Mouse (Mus musculus) hindbrain, embryonic 15.5 days (tissue): ENCODE results near the gene Npas3. TPM values are rescaled to one million over a fixed set of nuclear protein-coding genes. Genes with fewer than 3 reads are reported as not detected.

Experiments used
- ATAC-seq: fragments of 200-750 bp; cut with Nextera tagmentation; 2 replicates; pipeline ENCODE4 v1.8.0; 2017; ENCODE audit warnings: low read depth, moderate number of reproducible peaks, moderate TSS enrichment; ENCODE audit not compliant: low FRiP score
- H3K27ac ChIP-seq: fragments of 300-500 bp; sonication (generic); replicated peaks from 2 replicates; pipeline ENCODE4 v1.5.1; 2015; ENCODE audit warnings: mild to moderate bottlenecking, inconsistent platforms
- H3K27me3 ChIP-seq: fragments of 300-500 bp; sonication (generic); 2 replicates; pipeline ENCODE4 v1.6.1; 2015; ENCODE audit warnings: control low read depth, inconsistent platforms
- H3K36me3 ChIP-seq: fragments of 300-500 bp; sonication (generic); 2 replicates; pipeline ENCODE4 v1.6.1; 2015; ENCODE audit warnings: control low read depth, inconsistent platforms
- H3K4me1 ChIP-seq: fragments of 300-500 bp; sonication (generic); replicated peaks from 2 replicates; pipeline ENCODE4 v1.6.1; 2015; ENCODE audit warnings: control low read depth, inconsistent platforms
- H3K4me2 ChIP-seq: fragments of 300-500 bp; sonication (generic); 2 replicates; pipeline ENCODE4 v1.6.1; 2015; ENCODE audit warnings: moderate library complexity, mild to moderate bottlenecking, inconsistent platforms
- H3K4me3 ChIP-seq: fragments of 300-500 bp; sonication (generic); 2 replicates; pipeline ENCODE4 v1.5.1; 2015; ENCODE audit warnings: mild to moderate bottlenecking, inconsistent platforms
- H3K9ac ChIP-seq: fragments of 300-500 bp; sonication (generic); 2 replicates; pipeline ENCODE4 v1.6.1; 2015; ENCODE audit warnings: inconsistent platforms
- H3K9me3 ChIP-seq: fragments of 300-500 bp; sonication (generic); 2 replicates; pipeline ENCODE4 v1.6.1; 2016; ENCODE audit warnings: control low read depth, inconsistent platforms
- WGBS: fragments of 180-500 bp; shearing (Covaris S2); methylation state at CpG from one replicate; pipeline ENCODE4 v1.1.7; 2015; 5-methylcytosine and 5-hydroxymethylcytosine counted together
- polyA plus RNA-seq: library from polyadenylated mRNA; unstranded; fragments of >200 nt; fragmentation: Nextera tagmentation; extraction: Ambion mirVana; gene quantifications from 2 replicates; pipeline ENCODE4 v1.2.1, GENCODE M21; 2015

Gene Npas3
- polyA plus RNA-seq, 1 experiment from 2014 or later = 27.1 TPM

DNA sequence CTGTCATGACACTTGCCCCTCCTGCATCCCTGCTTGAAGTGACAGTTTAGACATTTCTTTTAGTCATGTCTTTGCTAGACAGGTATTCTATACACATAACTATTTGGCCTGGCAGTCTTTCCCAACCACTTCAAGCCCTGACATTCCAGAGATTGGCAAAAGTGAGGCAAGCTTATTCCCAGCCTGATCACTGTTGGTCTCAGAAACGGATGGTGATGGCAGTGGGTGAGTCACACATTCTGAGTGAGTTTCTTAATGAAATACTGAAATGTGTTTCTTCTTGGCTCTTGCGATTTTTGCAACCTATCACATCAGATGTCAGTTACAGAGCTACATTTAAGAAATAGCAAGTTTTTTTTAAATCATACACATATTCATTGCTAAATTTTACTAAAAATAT, 175.2 kb downstream of the Npas3 start:
- Histone ChIP-seq H3K27me3 (no peaks in the 10 kb centered on the region), H3K27ac (no peak overlapping the region), H3K9me3 (no peaks in the 10 kb centered on the region), H3K4me3 (no peak overlapping the region), H3K4me1 (peaks cover 23% of the 10 kb centered on the region), H3K36me3 (no peaks in the 10 kb centered on the region), H3K9ac (no peak overlapping the region), H3K4me2 (no peak overlapping the region)
- ATAC-seq = no peak
- 81% methylated on average over 2 of the region's 2 CpGs for WGBS

DNA sequence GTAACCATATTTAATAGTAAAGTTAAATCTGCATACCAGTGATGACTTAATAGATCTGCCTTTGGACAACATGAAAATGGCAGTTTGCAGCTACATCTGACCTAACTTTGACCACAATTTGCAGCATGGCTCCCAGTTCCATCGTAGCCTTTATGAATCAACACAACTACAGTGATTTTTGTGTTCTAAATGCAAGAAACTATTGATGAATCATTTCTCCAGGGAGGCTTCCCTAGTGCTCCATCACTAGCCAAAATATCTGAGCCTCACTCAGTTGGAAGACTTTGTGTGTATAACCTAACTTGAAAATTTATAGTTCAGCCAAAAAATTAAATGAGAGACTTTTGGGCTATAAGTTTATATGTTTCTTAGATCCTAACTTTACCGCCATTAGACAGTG, 177.5 kb downstream of the Npas3 start:
- no peak for ATAC-seq
- Histone ChIP-seq H3K36me3 (no peaks in the 10 kb centered on the region), H3K27ac (no peak overlapping the region), H3K9me3 (no peaks in the 10 kb centered on the region), H3K9ac (no peak overlapping the region), H3K27me3 (no peaks in the 10 kb centered on the region), H3K4me1 (peaks cover 13% of the 10 kb centered on the region), H3K4me2 (no peak overlapping the region), H3K4me3 (no peak overlapping the region)
- 94% methylated on average over 2 of the region's 2 CpGs for WGBS

DNA sequence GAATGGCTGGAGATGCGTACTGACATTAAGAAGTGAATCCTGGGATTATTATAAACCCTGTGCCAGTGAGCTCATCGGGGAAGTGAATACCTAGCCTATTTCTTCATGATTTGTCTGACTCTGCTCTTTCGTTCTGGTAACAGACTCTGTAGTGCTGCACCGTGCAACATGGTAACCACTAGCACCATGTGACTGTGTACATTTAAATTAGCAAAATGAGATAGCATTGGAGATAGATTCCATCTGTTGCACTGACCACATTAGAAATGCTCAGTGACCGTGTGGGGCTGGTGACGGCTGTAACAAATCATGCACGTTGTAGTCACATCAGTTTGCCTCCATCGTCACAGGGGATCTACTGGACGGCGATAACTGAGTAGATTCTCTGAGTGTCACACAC, 178.7 kb downstream of the Npas3 start:
- no peak overlapping the region for H3K27ac ChIP-seq
- H3K9me3 ChIP-seq = no peaks in the 10 kb centered on the region
- H3K4me3 ChIP-seq = no peak overlapping the region
- no peak overlapping the region for H3K4me2 ChIP-seq
- 51% methylated on average over 10 of the region's 10 CpGs for WGBS
- peak; percentile 56; the same call in 1 of the 2 replicates for ATAC-seq
- H3K36me3 ChIP-seq = no peaks in the 10 kb centered on the region
- peaks cover 9% of the 10 kb centered on the region for H3K4me1 ChIP-seq
- no peaks in the 10 kb centered on the region for H3K27me3 ChIP-seq
- H3K9ac ChIP-seq = no peak overlapping the region

DNA sequence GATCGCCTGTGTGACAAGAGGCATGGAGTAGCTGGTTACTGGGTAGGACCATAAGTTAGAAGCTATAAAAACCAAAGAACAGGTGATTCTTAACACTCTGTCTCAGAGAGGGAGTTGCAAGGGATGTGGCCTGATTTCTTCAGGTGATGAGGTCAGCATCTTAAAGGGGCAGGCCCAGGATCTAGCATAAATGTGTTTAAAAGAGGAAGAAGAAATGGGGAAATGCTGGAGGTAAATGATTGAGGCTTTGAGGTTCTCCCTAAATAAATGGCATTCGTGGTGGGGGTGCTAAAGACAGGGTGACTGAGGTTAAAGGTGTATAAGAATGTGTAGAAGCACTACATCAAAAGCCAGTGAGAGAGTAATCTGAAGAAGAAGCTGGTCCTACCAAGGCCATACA, 193.6 kb downstream of the Npas3 start:
- H3K4me2 ChIP-seq = no peak overlapping the region
- peaks cover 13% of the 10 kb centered on the region for H3K4me1 ChIP-seq
- 87% methylated on average over 2 of the region's 2 CpGs for WGBS
- ATAC-seq = no peak
- no peak overlapping the region for H3K27ac ChIP-seq
- H3K36me3 ChIP-seq = no peaks in the 10 kb centered on the region
- H3K4me3 ChIP-seq = no peak overlapping the region
- H3K9me3 ChIP-seq = no peaks in the 10 kb centered on the region
- H3K27me3 ChIP-seq = no peaks in the 10 kb centered on the region
- no peak overlapping the region for H3K9ac ChIP-seq

DNA sequence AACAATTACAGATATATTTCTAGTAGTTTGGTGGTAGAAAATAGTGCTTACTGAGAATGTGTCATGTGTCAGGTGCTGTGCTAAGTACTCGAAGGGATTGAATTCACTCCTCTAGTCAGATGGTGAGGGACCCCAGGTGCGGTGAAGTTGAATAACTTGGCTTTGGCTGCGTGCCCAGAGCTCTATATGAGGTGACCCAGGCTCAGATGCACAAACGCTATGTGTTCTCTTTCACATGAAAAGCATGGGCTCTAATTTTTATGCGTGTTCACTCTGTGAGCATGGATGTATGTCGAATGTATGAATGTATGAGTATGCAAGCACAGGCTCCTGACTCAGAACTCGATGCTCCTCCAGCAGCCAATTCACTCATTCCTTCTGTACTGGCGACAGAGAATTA, 199.0 kb downstream of the Npas3 start:
- H3K9ac ChIP-seq = no peak overlapping the region
- peaks cover 27% of the 10 kb centered on the region for H3K4me1 ChIP-seq
- H3K4me2 ChIP-seq = no peak overlapping the region
- no peaks in the 10 kb centered on the region for H3K9me3 ChIP-seq
- H3K36me3 ChIP-seq = no peaks in the 10 kb centered on the region
- WGBS = 14% methylated on average over 8 of the region's 8 CpGs
- no peak for ATAC-seq
- no peak overlapping the region for H3K4me3 ChIP-seq
- H3K27me3 ChIP-seq = no peaks in the 10 kb centered on the region
- peak overlapping the region; percentile 31; the same call in 1 of the 2 replicates for H3K27ac ChIP-seq

DNA sequence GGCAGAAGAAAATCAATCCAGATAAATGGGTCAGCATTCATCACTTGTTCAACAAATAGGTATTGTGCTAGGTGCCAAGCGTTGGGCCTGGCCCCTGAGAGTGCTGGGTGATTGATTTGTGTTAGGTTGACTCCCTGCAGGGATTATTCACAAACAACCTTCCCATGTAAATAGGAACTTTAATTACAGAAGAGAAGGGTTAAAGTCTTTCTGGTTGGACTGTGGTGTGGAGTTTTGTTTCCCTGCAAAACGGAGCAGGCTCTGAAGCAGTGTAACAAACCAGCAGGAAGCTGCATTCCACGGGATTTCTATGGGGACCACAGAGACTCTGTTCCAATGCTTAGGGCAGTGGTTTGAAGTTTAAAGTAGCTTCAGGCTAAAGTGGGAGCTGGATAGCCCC, 199.6 kb downstream of the Npas3 start:
- peak; percentile 71 for ATAC-seq
- H3K36me3 ChIP-seq = no peaks in the 10 kb centered on the region
- H3K4me2 ChIP-seq = no peak overlapping the region
- no peaks in the 10 kb centered on the region for H3K27me3 ChIP-seq
- no peak overlapping the region for H3K4me3 ChIP-seq
- H3K9me3 ChIP-seq = no peaks in the 10 kb centered on the region
- H3K9ac ChIP-seq = no peak overlapping the region
- 6% methylated on average over 3 of the region's 3 CpGs for WGBS
- H3K27ac ChIP-seq = peak overlapping the region; percentile 25; the same call in 1 of the 2 replicates
- H3K4me1 ChIP-seq = peaks cover 27% of the 10 kb centered on the region

DNA sequence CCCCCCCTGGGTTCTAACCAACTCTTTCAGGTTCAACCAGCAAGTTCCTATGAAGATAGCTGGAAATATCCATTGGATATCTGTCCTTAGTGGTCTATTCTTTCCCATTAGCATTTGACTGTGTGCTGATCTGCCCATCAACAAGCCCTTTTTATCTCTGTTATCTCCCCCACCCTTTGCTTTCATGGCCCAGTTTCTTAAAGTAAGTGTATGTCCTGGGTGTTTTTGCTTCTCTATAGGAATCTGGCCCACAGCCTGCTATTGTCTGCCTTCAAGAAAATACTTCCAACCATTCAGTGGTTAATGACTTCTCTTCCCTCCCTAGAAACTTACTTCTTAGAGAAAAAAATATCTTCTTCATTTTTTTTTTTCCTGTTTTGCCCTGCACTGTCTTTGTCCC, 219.1 kb downstream of the Npas3 start:
- ATAC-seq = no peak
- no peaks in the 10 kb centered on the region for H3K27me3 ChIP-seq
- no peak overlapping the region for H3K4me2 ChIP-seq
- no peaks in the 10 kb centered on the region for H3K4me1 ChIP-seq
- H3K4me3 ChIP-seq = no peak overlapping the region
- no peaks in the 10 kb centered on the region for H3K9me3 ChIP-seq
- H3K27ac ChIP-seq = no peak overlapping the region
- no peak overlapping the region for H3K9ac ChIP-seq
- no peaks in the 10 kb centered on the region for H3K36me3 ChIP-seq

DNA sequence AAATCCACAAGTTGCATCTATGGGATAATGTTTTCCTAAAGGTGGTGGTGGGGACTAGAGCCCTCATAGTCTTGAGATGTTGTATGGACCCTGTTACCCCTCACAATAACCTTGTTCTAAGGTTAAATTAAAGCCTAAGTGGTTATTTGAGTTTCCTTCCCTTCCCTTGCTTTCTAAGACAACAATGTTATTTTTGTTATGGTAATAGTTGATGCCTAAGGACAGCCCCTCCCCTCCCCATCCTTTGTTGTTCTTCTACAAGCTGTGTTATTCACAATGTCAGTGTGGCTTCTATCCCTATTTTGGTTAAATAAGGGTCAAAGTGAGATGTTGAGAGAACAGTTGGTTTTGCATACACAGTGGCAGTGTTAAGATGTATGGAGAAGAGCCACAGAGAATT, 226.0 kb downstream of the Npas3 start:
- H3K27ac ChIP-seq = no peak overlapping the region

DNA sequence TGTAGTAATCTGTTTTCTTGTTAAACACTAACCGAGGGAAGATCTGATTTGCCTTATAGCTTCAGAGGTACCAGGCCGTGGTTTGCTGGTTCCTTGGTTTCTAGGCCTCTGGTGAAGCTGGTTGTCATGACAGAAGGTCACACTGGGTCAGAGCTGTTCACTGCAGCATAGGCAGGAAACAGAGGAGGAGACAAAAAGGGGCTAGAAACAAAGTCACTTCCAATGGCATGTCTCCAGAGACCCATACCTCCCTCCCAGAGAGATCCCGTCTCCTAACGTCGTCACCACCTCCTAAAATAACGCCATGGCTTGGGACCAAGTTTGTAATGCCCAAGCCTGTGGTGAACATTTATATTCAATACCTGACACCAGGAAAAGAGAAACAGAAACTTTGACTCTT, 236.4 kb downstream of the Npas3 start:
- 55% methylated on average over 6 of the region's 6 CpGs for WGBS
- H3K36me3 ChIP-seq = no peaks in the 10 kb centered on the region
- H3K9me3 ChIP-seq = no peaks in the 10 kb centered on the region
- no peak overlapping the region for H3K9ac ChIP-seq
- no peak overlapping the region for H3K27ac ChIP-seq
- no peaks in the 10 kb centered on the region for H3K27me3 ChIP-seq
- no peak overlapping the region for H3K4me2 ChIP-seq
- no peak for ATAC-seq
- no peak overlapping the region for H3K4me3 ChIP-seq
- H3K4me1 ChIP-seq = no peaks in the 10 kb centered on the region

More for the DNA sequence above, 226.0 kb downstream of the Npas3 start:
- Histone ChIP-seq H3K9me3 (no peaks in the 10 kb centered on the region), H3K27me3 (no peaks in the 10 kb centered on the region), H3K4me2 (no peak overlapping the region), H3K9ac (no peak overlapping the region), H3K4me1 (no peaks in the 10 kb centered on the region), H3K4me3 (no peak overlapping the region), H3K36me3 (no peaks in the 10 kb centered on the region)
- ATAC-seq = no peak

DNA sequence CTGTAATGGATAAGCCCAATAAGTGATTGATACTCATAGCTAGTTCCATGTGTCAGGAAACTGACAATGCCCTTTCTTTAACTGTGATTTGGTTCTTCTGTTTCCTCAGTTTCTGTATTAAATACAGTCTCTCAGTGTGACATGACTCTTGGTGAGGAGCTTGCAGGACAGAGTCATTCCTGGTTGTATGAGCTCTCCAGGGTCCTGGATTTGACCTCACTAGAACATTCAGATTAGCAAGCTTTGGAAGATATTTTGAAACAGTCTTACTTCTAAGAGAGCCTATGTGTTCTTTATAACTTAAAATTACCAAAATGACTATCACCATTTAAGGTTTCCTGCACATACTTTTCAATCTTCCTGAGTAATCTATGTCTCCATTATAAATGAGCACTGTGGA, 247.9 kb downstream of the Npas3 start:
- peaks cover 10% of the 10 kb centered on the region; the same call in 1 of the 2 replicates for H3K4me1 ChIP-seq
- no peak overlapping the region for H3K4me3 ChIP-seq
- no peak overlapping the region for H3K4me2 ChIP-seq
- H3K36me3 ChIP-seq = no peaks in the 10 kb centered on the region
- H3K27ac ChIP-seq = no peak overlapping the region
- no peaks in the 10 kb centered on the region for H3K9me3 ChIP-seq
- no peaks in the 10 kb centered on the region for H3K27me3 ChIP-seq
- no peak for ATAC-seq
- no peak overlapping the region for H3K9ac ChIP-seq

DNA sequence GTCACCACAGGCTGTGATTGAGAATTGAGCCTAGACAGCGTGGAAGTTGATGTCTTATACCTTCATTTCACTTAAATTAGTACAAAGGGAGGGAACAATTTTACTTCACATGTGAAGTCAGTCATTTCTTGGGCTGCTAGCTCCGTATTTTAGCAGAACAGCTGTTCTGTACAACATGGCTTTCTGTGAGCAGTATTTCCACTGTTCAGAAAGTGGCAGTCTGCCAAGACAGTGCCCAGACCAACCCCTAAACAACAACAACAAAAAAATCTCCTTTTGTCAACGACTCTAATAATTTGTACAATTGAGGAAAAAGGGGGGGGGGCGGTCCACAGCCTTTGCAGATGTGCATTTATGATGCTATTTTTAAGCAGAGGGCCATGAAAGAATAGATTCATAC, 266.4 kb downstream of the Npas3 start:
- Histone ChIP-seq H3K4me1 (peaks cover 6% of the 10 kb centered on the region; the same call in 1 of the 2 replicates), H3K27ac (peak overlapping the region; percentile 40; the same call in 1 of the 2 replicates), H3K4me3 (no peak overlapping the region), H3K4me2 (no peak overlapping the region), H3K36me3 (no peaks in the 10 kb centered on the region), H3K9me3 (no peaks in the 10 kb centered on the region), H3K27me3 (no peaks in the 10 kb centered on the region), H3K9ac (no peak overlapping the region)
- no peak for ATAC-seq
- WGBS = 51% methylated on average over 4 of the region's 4 CpGs

DNA sequence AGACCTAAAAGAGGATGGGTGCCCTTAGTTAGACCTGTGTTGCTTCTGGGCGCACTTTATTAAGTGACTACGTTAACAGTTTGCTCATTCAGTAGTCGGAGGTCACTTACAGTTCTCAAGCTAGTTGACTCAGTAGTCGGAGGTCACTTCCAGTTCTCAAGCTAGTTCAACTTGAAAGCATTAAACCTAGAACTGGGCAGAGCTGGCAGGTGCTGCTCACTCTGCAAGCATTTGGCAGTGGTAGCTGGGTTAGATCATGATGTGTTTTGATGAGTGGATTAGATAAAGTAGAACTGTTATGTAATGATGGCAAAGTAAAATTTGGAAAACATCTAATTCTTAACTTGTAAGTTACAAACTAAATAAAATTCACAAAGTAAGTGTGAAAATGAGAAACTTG, 271.1 kb downstream of the Npas3 start:
- no peak overlapping the region for H3K27ac ChIP-seq
- ATAC-seq = no peak
- H3K27me3 ChIP-seq = no peaks in the 10 kb centered on the region
- H3K4me1 ChIP-seq = peaks cover 10% of the 10 kb centered on the region; the same call in 1 of the 2 replicates
- WGBS = 97% methylated on average over 4 of the region's 4 CpGs
- H3K9ac ChIP-seq = no peak overlapping the region
- no peak overlapping the region for H3K4me3 ChIP-seq
- H3K4me2 ChIP-seq = no peak overlapping the region
- no peaks in the 10 kb centered on the region for H3K9me3 ChIP-seq
- no peaks in the 10 kb centered on the region for H3K36me3 ChIP-seq

DNA sequence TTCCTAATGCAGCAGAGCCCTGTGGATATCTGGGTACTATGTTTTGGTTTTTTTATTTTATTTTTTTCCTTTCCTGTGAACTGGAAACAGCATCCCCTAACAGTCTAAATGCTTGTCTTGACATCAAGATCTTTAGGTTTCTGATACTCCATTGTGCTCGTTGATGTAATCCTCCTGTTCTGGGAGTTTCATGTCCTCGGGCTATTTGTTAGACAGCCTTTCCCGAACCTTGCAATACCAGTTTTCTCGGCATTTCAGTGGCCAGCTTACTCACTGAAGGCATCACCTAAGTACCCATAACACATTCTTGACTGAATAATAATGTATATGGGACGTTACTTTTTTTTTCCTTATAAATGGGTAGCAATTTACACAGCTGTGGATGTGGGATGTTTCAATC, 274.2 kb downstream of the Npas3 start:
- no peak overlapping the region for H3K27ac ChIP-seq
- 52% methylated on average over 5 of the region's 5 CpGs for WGBS
- no peak overlapping the region for H3K4me3 ChIP-seq
- H3K9ac ChIP-seq = no peak overlapping the region
- no peak for ATAC-seq
- H3K9me3 ChIP-seq = no peaks in the 10 kb centered on the region
- peaks cover 12% of the 10 kb centered on the region; the same call in 1 of the 2 replicates for H3K4me1 ChIP-seq
- H3K4me2 ChIP-seq = no peak overlapping the region
- no peaks in the 10 kb centered on the region for H3K36me3 ChIP-seq
- H3K27me3 ChIP-seq = no peaks in the 10 kb centered on the region
